Mouse (Mus musculus) erythroblast, adult 5-6 weeks (primary cell): ENCODE results near the gene Fli1. TPM values are rescaled to one million over a fixed set of nuclear protein-coding genes. Genes with fewer than 3 reads are reported as not detected.

Source experiments
- ATAC-seq: replicated peaks from 2 replicates; pipeline ENCODE4 v1.8.0; 2016; ENCODE audit warnings: moderate number of reproducible peaks, mild to moderate bottlenecking, moderate TSS enrichment, inconsistent platforms; ENCODE audit not compliant: poor library complexity, low FRiP score, severe bottlenecking
- total RNA-seq, 2 experiments: library from RNA; stranded (forward) in 1 of 2; stranded (reverse) in 1 of 2; fragments of 150-400 nt in 1 of 2; fragments of 200-764, 138-1000 nt in 1 of 2; gene quantifications; 2 replicates each; pipeline versions ENCODE4 v1.2.3 to v1.2.4; 2015 to 2017; ENCODE audit warnings: low replicate concordance in 2 of 2

Fli1 gene
- total RNA-seq, 2 experiments from 2014 or later: 26.2 to 27.3 TPM

DNA sequence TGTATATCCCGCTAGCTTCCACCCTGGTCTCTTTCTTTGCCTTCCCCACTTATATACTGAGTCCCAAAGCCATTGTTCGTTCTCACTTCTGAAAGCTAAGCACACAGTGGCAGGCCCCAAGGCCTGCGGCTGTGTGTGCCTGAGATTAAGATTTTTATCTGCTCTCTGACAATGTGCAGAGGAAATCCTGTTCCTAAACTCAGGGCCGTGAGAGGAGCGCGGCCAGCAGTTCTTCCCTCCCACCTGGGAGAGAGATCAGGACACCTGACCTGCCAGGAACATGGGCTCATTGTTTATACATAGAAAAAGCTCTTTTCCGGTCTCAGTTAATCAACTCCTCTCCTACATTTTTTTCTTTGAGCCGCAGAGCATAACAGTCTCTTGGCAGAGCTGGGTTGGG, 36.5 kb downstream of the Fli1 start:
- ATAC-seq: no peak

DNA sequence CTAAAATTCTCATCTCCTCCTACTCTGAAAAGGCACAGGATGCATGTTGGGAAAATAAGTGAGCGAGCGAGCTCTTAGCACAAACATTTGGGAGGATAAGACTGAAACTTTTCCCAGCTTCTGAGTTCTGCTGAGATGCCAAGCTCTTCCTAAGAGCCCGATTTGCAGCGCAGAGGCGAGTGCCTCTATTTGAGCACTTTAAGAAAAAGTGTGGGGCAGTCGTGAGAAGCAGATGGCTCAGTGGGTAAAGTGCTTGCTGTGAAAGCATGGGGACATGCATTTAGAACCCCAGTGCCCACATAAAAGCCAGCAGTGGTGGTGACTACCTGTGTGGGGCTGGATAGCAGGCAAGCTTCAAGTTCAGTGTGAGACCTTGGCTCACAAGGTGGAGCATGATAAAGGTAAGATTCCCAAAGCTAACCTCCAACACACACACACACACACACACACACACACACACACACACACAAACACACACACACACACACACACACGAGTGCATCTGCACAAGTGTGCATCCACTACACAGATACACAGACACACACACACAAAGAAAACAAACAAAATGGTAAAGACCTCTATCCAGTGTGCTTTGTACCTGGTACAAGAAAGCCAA, 37.1 kb downstream of the Fli1 start:
- ATAC-seq: no peak

DNA sequence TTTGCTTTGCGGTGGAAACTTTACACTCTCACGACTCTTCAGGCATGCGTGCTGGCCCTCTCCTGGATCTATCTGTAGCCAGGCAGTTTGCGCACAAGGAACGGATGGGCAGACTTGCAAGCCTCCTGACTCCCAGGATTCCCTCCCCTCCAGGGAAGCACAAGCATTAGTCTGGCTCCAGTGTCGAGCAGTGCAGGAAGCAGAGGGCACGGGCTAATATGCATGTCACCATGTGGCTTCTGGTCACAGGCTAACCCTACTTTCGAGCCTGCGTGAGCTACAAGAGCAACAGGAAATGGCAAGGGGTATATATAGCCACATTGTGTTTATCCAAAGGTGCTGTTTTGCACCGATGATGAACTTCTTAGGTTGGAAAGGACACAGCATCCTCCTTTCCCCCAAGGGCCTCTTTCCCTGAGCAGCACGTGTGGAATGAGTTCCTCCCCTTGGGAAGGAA, 38.6 kb downstream of the Fli1 start:
- no peak for ATAC-seq

DNA sequence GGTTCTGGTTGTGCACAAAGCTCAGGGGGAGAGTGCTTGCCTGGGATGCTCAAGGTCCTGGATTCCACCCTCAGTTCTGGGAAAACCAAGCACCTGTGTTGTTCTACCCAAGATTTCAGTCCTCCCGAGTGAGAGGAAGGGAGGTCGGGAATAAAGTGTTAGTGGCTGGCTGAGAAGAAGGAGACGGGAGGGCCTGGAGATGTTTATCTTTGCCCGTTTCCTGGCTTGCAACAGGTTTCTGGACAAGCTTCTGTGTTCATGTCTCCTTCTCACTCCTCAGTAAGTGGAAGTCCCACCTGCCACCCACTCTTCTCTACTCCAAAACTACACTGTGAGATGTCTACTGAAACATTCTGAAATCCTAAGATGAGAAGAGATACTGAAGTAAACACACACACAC, 39.2 kb downstream of the Fli1 start:
- ATAC-seq: no peak

DNA sequence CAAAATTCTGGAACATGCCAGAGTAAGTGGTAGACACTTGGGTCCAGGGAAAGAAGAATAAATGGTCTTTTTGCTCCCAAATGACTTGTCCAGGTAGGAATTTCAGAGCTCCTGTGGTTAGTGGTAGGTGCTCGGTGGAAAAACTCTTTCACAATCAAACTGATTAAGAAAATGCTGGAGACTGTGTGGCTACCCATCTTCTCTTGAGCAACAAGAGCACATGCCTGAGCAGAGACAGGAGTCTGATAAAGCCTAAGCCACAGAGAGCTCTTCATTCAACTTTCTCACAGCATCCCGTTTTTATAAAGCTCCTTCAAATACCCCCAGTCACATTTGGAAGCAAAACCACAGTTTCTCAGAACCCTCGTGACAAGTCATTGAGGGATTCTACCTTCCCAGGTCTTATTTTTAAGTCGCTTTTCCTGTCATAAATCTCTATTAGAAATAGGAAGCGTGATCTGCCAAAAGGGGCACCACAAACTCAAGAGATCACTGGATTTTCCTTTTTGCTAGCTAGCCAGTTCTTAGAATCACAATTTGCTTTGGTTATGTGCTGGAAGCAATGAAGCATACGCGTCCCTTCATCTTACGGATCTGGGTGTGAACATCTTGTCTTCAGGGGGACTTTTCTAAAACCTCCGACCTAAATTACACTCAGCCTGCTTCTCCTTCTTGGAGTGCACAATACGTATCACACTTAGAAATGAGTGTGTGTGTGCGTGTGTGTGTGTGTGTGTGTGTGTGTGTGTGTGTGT, 40.2 kb downstream of the Fli1 start:
- no peak for ATAC-seq

DNA sequence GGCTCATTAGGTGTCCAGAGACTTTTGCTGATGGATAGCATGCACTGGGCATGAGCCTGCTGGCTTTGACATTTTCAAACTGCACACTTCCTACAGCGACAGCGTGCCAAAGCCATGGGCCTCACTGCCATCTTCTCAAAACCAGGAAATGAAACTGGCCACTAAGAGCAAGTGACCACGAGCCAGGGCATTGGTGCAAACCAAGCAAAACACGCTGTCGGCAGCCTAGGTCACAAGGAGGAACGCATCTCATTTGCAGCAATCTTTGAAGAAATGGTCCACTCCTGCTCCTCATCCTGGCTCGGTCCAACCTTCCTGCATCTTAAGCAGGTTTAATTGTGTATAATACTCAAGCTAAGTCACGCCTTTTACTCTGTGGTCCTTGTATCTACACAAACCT, 41.8 kb downstream of the Fli1 start:
- ATAC-seq: no peak

DNA sequence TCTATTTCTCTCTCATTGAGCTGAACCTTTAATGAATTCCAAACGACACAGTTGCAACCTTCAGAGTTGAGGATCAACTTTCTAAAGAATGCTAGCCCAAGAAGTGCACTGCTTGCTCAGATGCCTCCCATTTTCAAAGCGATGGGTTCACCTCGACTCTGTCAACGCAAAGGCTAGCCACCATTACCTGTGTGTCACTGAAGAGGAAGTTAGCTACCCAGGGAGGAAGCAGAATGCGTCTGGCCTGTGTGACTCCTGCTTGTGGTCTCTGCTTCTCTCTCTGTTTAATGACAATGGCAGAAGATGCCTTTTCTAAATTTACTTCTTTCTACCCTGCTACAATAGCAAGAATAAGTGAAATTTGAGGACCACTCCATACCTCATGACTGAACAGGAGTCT, 42.6 kb downstream of the Fli1 start:
- no peak for ATAC-seq

DNA sequence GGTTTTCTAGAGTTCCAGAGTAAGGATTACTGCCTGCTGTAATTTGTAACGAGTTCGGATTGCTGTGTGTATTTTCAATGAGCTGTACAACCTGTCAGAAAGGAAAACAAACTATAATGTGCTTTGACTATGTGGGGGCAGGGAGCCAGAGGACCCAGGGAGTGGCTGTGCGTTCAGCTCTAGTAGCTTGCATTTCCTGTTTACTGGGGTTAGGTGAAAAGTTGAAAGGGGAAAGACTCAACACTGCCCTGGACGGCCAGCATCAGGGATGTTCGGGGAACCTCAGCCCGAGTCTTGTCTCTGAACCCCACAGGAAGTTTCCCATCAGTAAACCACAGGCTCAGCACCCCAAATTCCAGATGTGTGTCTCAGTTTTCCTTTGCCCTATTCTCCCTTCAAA, 43.2 kb downstream of the Fli1 start:
- no peak for ATAC-seq

DNA sequence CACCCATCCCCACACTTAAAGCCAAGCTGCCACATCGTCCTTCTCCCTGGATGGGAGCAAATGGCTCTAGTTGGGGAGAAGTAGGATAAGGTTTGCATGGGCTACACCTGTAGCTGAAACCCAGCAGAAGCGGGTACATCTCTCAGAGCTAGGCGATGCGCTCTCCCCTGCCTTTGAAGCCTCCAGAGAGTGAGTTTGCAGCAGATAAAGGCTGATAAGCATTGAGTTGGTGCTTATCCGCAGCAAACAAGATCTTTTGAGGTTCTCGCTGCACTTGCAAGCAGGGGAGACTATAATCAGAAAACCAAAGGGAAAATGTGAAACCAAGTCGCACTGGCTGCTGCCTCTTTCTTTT, 47.0 kb downstream of the Fli1 start:
- ATAC-seq: no peak

DNA sequence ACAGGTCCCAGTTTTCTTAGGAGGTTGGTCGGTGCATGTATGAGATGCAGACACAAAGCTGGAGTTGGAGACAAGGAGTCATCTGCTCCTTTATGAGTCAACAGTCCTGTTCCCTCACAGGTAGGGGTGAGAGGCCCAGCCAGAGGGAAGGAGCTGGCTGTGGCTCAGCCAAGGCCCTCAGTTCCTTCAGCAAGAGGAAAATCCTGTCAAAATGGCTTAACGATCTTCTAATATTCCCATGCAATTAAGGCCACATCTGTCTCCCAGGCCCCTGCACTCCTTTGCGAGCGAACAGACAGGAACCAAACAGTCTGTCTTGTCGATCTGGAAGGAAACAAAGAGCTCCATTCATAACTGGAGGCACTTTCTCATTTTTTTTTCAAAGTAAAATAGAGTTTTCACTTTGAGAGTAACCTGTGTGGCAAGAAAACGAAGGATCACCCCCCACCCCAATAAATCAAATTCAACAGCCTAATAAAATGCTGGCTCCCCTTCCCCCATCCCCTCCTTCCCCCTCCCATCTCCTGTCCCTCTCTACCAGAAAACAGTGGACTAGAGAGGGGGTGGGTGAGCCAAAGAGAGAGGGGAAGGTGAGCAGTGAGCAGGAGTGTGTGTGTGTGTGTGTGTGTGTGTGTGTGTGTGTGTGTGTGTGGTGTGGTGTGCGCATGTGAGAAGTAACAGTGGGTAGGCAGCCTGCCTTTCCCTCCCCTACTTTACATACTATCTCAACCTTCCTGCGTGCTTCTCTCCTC, 47.6 kb downstream of the Fli1 start:
- ATAC-seq: no peak

DNA sequence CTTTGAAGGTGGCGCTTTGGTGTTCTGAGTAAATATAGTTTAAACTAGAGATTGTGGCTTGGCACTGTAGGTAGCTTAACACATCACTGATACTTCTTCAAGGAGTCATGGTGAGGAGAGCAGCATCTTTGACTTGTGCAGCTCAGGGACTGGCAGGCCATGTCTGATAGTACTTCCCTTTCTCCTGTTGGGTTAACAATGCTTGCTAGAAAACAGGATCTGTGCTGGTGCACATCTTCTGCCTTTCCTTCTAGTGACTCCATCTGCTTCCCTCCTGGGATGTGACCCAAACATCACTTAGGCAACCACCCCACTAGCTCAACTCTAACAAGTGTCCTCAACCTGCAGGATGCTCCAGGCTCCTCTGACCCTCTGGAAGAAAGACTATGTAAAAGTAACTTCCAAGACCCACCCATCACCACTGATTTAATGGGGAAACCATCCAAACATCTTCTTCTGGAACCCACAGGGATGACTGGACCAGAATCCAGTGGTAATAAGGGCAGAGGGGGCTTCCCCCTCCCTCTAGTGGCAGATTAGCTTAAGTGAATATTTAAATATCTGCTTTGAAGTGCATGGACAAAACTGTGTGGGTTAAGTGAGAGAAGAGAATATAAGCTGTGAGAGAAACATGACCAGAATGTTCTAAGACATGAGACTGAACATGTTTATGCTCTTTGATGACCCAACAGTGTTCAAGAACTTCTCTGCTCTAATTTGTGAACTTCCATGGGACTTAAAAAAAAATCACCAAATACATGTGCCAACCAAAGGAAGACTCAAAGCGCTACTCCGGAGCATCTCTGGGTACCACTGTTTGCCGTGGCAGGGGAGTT, 48.9 kb downstream of the Fli1 start:
- ATAC-seq: no peak

DNA sequence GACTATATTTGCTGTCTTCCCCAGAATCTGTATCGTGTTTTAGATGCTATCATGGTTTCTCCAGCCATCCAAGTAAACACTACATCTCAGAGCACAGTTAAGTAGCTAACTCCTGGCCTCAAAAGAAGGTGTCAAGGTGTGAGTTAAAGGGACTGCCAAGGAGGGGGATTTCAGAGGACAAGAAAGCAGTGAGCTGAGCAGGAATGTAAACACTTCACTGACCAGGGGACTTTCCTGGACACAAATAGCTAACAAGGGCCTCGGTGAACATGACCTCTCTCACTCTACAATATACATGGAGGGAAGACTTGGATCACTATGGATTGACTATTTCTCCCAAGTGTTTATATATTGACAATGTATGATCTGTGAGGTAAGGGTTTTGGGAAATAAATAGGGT, 49.9 kb downstream of the Fli1 start:
- ATAC-seq: no peak

DNA sequence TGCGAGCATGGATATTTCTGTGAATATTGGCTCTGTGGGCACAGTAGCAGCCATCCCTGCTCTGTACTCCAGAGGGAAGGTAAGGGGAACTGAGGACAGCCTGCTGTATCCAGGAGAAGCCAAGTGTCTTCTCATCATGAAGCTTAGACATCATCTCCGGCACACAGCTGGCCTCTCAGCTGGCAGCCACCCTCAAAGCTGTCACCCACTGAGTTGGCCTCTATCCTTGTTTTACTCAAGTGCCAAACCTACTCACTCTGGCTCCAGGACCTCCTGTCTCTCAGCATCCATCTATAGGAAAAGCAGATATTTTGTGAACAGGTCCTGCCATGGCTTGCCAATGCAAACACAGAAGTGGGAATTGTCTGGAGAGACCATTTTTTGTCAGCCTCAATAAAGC, 51.2 kb downstream of the Fli1 start:
- ATAC-seq: no peak

DNA sequence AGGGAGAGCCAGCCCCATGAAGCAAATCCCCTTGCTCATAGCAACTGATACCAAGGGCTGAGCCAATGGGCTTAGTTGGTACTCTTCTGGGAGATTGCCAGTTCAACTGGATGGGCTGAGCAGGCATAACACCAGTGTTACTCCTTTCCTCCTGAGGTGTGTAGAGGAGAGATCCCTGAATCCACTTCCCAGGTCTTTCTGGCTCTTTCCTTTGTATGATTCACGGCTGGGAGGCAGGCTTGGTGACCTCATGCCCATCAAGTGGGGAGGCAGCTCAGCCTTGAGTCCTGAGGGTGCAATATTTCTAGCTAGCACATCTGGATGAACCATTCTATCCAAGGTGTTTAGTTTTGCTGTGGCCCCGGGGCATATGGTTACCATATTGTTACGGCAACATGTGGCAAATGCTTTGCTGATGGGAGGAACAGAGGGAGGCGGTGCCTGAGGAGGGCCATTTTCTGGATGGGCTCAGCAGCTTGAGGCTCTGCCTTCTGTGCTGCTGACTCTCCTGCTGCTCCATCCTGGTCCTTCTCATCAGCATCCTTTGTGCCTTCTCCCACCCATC, 52.8 kb downstream of the Fli1 start:
- no peak for ATAC-seq

DNA sequence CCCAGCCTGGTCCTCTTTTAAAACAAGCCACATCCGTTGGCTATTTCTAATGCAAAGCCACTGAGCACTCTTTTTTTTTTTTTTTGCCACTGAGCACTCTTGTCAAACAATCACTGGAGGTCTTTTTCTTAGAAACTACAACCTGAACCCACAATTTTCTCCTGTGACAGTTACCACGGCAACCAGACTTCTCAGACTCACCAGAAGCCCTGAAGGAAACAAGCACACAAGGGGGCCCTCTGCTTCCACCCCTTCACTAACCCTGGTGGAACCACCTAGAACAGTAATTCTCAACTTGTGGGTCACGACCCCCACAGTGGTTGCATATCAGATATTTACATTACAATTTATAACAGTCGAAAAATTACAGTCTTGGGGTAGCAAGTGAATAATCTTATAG, 53.3 kb downstream of the Fli1 start:
- no peak for ATAC-seq

DNA sequence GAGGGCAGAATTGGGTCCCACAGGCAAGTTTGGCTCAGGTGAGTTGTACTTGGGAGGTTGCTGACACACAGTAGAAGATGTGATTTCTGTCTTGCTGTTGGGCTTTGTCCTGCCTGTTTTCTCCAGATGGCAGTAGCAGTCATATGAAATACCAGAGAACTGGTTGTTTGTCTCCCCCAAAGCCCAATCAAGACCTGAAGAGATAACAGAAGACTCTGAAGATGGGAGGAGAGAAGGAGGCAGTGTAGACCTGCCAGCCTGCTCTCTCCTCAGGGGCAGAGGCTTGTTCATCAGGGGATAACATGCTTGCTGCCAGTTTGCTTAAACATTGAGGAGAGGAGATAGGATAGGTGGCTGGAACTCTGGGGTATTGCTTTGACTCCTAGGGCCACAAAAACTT, 54.0 kb downstream of the Fli1 start:
- ATAC-seq: no peak

DNA sequence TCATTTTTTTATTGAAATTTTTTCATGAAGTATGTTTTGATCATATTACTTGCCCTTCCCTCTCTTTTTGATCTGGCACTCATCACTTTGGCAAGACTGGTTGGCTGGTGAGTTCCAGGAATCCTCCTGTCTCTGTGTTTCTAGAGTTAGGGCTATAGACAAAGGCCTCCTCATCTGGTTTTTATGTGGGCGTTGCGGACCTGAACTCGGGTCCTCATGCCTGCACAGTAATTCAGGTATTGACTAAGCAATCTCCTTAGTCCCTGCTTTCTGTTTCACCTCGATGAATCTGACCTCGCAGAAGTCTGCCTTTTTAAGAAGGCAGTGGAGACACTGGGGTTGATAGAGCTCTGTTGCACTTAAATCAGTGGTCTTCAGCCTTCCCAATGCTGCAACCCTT, 54.8 kb downstream of the Fli1 start:
- no peak for ATAC-seq

DNA sequence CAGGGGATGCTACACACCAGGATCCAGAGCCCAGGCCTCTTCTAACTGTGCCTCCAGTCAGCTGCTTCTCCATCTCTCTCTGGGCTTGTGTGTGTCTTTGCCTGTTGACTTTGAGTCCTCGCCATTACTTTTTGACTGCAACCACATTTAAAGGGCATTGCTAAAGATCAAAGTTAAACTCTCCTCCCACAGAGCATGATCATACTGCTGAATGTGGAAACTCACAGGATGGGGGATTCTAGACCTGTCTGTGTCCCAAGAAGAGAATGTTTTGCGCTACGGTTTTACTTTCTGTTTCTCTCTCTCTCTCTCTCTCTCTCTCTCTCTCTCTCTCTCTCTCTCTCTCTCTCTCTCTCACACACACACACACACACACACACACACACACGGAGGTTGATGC, 55.3 kb downstream of the Fli1 start:
- no peak for ATAC-seq

DNA sequence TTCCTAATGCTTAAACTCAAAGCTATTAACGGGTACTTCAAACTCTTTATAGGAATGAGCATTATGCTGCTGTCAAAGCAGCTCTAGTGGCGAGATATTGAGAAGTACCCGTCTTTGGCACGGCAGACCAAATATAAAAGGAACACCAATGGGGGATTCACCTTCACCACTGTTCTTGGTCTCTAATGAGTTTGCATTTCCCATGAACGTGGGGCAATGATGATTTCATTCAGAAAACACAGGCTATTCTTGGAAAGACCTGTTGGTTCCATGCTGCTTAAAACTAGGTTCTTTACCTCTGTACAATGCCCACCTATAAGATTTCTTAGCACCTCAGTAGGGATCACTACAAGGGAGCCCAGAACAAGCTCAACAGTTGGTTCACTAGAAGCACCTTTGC, 62.2 kb downstream of the Fli1 start:
- no peak for ATAC-seq

DNA sequence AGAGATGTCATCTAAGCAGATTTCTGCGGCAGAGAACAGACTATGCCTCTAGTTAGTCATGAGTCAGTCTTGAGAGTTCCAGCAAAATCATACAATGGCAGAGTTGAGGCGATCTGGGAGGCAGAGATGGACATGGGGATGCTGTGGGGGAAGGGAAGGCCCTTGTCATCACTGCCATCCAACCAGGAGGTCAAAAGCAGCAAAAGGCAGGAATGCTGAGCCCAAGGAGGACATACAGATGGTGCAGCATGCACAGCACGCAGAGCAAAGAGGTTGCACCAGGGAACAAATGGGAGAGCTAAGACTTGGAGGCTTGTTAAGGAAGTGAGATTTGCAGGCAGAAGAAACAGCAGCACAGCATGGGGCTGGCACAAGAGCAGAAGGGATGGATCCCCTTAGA, 63.9 kb downstream of the Fli1 start:
- no peak for ATAC-seq
